Mouse (Mus musculus): ENCODE results near the gene Myh10.
"Not testable (repeated sequence)": the region's sequence is repeated elsewhere in the genome, so short reads cannot be mapped to it uniquely, and the experiment has no call there.

The Myh10 gene

DNA sequence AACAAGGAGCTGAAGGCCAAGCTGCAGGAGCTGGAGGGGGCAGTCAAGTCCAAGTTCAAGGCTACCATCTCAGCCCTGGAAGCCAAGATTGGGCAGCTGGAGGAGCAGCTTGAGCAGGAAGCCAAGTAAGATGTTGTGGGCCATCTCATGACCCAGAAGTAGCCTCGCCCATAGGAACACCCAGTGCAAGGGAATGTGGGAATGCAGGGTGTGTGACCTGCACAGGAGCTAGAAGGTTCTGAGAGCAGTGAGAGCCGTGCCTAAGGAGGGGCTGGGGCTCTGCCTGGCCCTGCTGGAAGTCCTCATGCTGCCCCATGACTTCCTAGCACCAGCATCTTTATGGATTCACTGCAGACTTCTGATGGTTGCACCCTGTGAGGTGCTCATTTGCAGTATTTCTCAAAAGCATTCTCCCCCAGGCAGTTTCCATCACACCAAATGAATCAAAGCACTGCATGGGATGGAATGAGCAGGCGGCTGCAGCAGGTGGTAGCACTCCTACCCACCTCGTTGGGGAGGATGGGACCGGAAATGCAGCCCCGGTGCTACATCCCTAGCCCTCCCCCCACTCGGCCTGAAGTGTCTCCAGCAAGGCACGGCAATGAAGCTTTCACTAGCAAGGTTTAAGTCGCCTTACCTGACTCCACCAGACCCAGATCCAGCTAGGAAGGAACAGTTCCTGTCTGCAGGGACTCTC is 120.7 kb downstream of the Myh10 start:
- DNase-seq, result no peak

DNA sequence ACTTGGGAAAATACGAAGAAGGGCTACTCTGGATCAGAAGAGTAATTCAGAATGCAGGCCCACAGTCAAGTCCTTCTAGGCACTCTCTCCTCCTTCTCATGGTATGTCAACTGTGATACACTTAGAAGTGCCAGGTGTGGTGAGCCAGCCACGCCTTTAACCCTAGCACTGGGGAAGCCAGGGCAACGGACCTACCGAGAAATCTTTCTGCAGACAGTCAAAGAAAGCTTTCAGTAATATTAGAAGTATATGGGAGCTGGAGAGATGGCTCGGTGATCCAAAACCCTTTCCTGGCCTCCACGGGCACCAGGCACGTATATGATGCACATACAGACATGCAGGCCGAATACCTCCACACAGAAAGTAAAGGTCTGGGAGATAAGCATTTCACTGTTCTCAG is 127.1 kb downstream of the Myh10 start:
- DNase-seq, result no peak

DNA sequence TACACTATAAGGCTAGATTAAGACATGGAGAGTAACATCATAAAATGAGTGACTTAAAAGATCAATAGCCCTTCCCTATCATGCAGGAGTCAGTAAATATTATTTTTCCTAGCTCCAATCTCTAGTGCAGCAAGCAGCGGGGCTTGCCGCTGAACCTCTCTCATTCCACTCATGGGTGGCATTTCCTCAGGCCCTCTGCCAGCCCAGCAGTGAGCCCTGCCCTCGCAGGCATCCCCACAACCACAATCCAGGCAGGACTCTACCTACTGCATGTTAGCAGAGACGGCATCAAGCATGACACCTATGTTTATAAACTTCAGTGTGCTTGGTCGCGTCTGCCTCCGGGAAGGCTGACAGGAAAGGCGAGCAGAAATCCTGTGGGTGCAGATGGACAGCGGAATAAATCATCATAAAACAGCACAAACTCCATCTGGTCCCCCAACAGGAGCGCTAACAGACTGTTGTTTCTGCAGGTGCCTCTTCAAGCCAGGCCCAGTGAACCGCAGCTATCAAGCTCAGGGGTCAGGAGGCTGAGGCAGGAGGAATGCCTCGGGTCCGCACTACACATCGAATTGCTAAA is 128.0 kb downstream of the Myh10 start:
- DNase-seq, result no peak

DNA sequence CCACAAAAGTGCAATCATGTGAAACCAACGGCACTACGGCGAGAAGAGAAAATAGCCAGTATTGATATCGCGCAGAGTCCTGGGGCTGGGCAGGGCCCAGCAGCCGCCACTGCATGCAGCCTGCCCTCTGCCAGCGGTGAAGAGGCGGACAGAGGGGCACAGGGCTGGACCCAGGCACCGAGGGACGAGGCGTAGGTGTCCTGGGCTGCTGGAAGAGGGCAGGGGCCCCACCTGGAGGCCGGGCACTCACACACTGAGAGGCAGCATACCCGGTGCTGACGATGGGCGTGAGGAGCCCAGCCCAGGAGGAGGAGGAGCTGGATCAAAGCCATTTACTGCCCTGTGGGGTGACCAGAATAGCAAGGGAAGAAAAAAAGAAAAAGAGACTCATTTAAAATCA is 131.0 kb downstream of the Myh10 start:
- DNase-seq, result no peak

DNA sequence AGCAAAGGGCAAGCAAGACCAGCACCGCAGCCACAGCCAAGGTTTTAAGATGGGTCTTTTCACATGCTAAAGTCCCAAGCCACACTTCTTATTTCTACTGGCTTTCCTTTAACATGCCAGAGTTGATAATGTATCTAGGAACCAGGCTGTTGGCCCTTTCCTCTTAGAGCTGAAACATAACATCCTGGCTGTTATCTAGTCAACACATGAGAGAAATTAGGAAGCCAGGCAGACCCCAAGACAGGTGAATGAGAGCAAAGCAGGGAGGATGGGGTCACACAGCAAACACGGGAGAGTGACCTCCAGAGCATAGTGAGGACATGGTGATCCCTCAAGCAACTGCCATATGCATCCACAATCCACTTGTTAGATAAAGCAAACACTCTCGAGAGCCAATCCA is 135.4 kb downstream of the Myh10 start:
- DNase-seq, result no peak

DNA sequence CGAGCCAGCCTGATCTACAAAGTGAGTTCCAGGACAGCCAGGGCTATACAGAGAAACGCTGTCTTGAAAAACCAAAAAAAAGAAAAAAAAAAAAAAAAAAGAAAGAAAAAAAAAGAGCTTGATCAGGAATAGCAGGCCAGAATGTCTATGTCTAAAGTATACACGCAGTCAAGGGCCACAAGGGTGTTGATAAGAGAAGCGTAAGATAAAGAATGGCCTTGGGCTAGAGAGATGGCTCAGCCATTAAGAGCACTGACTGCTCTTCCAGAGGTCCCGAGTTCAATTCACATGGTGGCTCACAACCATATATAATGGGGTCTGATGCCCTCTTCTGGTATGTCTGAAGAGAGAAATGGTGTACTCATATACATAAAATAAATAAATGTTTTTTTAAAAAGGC is 140.2 kb downstream of the Myh10 start:
- DNase-seq, result not testable (repeated sequence)

DNA sequence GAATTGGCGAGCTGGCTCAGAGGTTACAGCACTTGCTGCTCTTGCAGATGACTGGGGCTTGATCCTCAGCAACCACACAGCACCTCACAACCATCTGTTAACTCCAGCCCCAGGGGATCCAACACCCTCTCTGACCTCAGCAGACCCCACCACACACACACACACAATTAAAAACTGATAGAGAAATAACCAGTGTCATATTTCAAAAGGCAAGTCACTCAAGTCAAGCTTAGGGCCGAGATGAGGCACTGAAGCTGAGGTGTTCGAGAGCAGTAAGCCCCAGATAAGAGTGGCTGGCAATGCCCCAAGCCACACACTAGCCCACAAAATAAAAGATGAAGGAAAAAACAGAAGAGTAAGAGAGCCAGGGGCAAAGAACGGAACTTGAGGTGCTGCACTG is 141.4 kb downstream of the Myh10 start:
- no peak for DNase-seq

DNA sequence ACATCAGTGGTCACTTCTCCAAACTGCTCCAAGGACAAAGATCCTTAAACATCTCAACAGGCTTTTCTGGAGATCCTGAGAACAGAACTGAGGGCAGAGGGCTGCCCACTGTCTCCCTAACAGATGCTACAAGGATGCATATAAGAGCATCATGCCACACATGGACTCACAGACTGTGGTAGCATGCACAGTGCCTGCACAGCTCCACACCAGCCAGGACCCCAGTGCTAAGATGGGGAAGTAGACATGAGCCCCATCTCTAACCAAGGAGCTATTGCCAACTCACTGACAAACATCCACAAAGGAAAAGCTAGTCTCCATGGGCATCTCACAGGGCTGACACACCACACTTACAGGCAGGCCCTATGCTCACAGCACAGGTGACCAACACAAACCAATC is 142.2 kb downstream of the Myh10 start:
- no peak for DNase-seq

DNA sequence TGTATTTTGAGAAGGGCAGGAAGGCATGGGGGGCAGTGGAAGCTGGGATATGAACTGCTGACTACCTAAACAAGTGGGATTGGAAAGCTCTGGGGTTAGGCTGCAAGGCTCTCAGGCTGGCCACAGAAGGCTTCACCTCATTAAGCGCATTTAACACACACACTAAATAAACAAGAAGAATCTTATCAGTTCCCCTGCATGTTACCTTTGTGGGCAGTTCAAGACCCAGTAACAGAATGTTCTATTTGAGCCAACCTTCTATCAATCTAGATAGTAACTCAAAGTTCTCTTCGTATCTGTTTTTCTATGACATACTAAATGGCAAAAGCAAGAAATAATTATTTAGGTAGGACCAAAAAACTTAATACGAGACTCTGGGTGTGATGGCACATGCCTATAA is 143.7 kb downstream of the Myh10 start:
- DNase-seq, result no peak

DNA sequence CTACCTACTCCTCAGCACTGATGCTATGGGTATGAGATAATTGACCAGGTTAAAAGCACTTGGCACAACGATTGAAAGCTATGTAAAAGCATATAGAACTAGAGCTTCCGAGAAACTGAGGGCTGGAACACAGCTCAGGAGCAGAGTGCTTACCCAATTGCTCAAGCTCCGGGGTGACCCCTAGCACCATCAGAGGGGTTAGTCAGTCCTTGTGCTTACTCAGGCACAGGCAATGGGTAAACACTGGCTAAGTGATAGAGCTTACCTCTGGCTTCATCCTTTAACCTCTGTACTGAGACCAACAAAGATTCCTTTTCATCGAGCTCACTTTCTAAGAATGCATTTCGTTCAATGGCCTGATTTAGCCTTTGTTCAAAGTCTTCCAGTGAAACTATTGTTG is 148.2 kb downstream of the Myh10 start:
- DNase-seq, result no peak

DNA sequence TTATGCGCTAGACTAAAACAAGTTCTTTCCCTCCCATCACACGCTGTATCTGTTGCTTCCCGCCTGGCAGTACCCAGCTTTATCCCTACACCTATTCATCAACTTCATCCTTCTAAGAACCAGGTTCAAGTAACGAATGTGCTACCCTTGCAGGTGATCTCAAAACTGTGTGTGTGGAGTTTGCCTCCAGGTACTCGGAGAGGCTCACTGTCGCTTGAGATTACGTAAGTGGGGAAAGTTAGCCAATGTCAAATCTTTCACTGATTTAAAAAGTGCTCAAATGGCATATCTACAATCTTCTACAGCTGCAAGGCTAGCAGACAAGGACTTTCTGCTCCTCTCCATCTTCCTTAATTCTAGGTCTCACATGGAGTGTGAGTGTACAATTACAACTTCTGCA is 159.5 kb downstream of the Myh10 start:
- peak; percentile 40 to 57 for DNase-seq

DNA sequence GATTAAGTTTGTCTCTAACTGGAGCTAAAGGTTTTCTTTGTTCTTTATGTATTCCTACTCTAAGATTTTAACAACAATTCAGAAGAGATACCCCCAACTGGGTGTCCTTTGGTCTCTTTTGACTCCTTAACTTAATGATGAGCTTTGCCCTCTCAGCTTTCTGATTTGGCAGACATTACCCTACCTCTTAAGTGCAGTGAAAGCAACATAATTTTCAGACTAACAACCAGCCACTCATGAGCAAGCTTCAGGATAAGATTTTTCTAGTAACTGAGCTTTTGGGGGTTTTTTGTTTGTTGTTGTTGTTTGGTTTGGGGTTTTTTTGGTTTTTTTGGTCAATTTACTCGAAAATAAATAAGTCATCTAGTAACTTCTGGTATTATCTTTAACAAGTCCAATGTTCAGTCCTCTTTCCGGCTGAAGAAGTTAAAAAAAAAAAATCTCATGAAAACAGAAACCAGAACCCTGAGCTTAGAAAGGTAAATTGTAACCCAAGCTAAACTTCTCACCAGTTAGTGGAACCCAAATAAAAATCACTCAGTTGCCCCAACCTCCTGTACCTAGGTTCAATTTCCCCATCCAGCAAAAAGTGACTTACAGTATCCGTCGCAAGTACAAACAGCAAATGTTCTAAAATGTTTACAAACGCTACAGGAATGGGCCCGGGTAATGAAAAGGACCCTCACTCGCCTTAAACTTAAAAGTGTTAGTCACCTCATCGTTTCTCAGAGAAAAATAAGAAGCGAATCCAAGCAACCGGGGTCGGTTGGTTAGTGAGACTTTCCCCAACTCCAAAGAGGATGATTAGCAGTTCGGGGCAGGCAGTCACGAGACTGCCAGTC is 160.5 kb downstream of the Myh10 start:
- peak; percentile 53 to 66 for DNase-seq

DNA sequence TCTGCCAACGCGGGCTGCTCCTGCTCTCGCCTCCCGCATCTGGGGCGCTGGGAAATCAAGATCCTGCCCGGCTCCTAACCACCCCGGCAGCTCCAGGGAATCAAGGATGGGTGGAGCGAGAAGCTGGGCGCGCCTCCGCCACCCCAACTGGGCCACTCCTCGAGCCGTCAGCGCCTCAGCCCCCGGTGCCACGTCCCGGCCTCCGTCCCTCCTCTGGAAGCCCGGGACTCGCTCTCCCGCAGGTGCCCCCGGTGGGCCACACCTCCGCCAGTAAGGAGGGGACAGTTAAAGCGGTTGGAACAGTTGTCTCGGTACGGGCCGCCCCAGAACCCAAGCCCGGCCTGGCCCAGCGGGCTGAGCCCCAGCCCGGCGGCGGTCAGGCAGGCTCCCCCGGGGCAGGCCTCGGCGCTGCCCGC is 161.1 kb downstream of the Myh10 start:
- peak; percentile 66 to 73 for DNase-seq

DNA sequence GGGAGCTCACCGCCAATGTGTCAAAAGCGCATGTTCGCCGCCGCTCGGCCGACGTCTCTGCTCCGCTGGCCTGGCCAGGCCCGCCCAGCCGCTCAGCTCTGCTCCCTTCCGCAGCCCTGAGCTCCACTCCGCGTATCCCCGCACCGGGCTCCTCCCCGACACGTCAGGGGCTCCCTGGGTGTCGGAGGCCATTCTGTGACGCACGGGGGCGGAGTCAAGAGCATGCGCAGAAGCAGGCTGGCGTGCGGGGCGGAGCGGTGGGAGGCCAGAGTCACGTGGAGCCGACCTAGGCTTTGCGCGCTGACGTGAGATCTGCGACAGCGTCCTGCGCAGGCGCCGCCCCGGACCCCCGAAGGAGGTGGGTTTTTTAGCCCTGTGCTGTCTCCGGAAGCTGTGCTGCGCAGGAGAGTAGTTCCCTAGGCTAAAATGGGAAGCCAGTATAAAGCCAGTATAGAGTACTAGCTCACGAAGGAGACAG is 161.6 kb downstream of the Myh10 start:
- peak; percentile 99 for DNase-seq

DNA sequence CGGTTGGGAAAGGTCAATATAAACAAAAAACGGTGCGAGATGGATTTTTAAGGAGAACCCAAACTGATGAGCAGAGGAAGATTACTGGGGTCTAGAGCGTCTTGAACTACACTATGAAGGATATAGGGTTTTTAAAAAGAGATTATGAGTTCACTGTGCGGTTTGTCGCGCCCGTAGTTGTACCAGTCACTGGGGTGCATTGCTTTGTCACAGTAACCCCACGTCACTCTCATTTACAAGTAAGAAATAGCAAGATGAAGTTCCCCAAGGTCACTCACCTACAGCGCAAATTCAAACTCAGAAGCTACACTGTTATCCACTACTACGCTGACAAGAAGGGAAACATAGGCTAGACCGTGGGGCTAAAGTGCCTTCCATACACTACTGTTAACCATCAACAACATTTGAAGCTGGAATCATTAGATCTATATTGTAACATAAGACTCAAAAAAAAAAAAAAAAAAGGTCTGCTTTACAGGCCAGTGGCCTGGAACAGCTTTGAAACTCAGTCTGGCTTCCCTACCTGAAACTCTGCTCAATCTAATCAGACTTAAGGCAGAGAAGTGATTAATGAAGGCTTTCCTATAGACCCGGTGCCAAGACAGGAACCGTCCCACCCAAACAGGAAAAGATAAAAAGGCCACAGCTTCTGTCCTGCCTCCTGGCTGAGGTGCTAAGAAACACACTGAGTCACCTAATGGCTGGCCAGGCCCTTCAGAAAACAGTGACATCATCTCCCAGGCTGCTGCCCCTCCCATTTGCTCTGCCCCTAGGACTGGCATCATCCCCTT is 162.4 kb downstream of the Myh10 start:
- DNase-seq, result peak; percentile 73 to 78

DNA sequence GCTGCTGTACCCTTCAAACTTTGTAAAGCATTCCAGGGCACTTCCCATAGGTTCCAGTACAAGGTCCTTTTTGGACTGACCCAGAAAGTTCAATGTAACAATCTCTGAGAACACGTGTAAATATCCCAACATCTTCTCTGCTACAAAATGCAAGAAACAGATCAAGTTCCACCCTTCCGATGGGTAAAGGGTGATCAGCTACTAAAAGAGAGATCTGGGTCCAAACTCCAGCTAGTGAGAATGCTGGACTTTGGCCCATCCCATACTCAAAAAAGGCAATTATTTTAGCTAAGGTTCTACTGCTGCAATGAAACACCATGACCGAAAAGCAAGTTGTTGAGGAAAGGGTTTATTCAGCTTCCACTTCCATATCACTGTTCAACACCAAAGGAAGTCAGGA is 163.3 kb downstream of the Myh10 start:
- peak; percentile 43 to 44 for DNase-seq

DNA sequence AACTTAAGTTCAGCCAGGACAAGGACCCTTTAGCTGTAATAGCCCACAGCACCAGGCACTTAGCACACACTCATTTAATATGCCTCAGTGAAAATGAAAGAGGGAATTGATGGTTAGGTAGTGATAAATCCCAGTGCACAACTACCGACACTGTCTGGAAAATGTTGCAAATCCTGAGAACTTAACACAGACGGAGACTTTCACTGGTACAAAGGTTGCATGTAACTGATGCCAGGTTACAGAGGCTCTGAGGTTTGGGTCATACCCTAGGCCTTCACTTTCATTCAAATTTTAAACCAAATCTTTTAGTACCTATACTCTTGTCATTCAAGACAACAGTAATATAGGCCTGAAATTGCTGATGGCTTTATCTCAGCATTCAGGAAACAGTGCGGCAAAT is 166.0 kb downstream of the Myh10 start:
- DNase-seq, result no peak

DNA sequence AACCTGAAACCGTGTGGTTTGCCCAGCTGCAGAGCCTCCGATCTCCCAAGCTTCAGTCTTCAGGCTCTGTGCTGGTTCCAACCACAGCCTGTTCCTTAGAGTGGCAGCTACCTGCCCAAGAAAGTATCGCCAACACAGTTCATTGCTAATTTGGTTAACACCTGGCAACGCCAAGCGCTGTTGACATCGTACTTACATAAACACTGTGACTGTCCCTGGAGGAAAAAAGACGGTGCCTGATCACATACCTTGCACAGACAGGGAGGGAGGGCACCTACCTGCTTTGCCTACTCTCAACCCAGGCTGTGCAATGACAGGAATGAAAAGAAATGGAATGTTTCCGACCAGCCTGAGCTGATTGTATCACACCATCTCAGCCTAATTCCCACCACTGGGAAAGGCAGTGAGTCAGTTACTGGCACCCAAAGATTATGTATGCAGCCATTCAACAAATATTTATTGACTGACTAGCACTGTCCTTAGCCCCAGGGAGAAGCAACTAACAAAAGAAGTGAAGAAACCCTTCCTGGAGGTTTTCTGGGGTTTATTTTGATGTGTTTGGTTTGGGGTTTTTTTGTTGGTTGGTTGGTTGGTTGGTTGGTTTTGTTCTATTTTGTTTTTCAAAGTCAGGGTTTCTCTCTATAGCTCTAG is 168.7 kb downstream of the Myh10 start:
- DNase-seq, result no peak

DNA sequence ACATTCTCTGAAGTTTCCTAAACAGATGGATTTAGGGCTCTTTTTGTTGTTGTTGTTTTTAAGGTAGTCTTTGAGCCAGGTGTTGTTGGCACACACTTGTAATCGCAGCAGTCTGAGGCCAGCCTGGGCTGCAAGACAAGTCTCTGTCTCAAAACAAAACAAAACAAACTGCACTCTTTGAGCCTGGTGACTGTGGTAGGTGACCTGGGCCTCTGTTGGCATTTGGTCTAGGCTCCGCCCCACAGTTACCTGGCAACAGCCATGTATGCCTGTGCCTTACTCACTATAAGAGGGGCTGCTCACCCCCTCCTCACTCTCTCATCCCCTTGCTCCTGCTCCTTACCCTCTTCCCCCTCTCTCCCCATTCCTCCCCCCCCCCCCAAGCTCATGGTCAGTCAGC is 170.9 kb downstream of the Myh10 start:
- DNase-seq, result peak in 1 of 2 experiments; percentile 41

DNA sequence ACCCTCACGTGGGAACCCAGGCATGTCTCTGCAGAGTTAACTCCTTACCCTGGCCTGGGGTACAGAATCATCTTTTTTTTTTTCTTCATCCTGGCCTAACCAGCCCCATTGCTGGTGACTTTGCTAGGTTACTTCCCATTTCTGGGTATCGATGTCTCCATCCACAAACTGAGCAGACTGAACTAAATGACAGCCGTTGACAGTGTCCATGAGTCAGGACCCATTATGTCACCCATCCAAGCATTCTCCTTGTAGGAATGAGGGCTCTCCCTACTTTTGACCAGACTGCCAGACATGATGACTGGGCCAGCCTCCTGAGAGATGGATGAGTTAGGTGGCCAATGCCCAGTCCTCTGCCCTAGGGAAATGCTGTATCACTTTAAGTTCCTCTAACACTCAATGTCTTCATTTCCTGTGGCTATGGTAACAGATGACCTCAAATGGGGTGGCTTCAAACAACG is 172.3 kb downstream of the Myh10 start:
- DNase-seq, result no peak

DNA sequence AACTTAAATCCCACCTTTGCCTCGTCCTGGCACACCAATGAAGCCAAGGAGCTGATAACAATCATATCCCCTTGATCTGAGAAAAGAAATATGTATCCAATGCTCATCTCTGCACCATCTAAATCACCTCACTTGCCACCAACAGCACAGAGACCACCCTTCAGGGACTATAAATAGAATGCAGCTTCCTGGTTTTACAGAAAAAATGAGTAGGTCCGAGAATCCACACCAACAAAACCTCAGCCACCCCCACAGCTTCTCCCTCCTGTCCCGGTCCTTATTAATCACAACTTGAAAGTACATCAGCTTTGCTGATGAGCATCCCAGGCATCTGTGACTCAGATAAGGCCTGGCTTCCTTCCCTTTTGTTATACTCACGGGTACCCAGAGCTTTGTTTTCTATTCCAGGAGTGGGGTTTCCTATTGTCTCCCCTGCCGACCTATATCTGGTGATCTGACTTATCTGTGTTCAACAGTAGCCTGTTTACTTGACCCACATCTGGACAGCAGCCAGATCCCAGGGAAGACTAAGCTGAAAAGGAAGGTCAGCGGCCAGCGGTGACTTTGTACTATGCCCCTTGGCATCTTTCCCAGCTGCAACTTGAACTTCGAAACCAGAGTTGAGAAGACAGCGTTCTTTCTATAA is 173.3 kb downstream of the Myh10 start:
- peak; percentile 97 to 98 for DNase-seq
